Mouse (Mus musculus) brain, embryonic 14.5 days (tissue): ENCODE results near the gene Wdr62.

Source experiments
- CTCF ChIP-seq: fragments of 200-500 bp; IDR thresholded peaks from 2 replicates; pipeline ENCODE4 v1.5.1; 2012; ENCODE audit warnings: inconsistent platforms, mild to moderate bottlenecking, moderate library complexity, borderline replicate concordance; ENCODE audit not compliant: insufficient read depth, insufficient read length; ENCODE audit errors: extremely low read depth
- POLR2A ChIP-seq: fragments of 200-500 bp; IDR thresholded peaks from 2 replicates; pipeline ENCODE4 v1.6.1; 2012; ENCODE audit warnings: mild to moderate bottlenecking, inconsistent platforms, borderline replicate concordance; ENCODE audit not compliant: poor library complexity, insufficient read depth, insufficient read length, severe bottlenecking; ENCODE audit errors: extremely low read depth

DNA sequence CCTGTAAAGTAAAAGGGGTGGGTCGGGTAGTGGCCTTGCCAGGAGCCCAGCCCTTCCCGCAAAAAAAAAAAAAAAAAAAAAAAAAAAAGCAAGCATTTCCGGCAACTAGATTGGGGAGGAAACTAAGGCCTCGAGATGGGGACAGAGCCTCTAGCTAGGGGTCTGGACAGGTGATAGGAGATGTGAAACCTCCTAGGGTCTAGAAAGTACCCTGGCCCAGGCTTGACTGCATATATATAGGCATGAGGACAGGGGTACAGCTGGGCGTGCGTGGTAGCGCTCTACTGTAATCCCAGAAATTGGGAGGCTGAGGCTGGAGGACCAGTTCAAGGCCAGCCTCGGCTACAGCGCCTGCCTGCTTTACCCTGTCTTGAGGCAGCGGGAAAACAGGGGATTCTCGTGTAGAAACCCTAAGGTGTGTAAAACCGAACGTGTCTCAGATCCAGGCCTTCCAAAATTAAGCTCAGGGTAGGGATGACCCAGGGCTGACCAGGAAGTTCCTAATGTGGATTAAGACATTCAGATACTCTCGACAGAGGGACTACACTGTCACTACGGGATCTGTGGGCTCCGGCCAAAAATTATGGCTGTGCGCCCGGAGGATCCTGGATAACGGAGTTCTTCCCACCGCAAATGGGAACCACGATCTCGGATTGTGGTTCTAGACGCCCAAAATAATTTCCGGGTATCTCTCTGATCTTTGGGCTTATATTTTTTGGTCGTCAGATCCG is 86.0 kb downstream of the Wdr62 start:
- TF ChIP-seq CTCF = no peak
- no peak for TF ChIP-seq POLR2A
